Comparison of ENCODE assay signal across 16 mouse cellular contexts in genomic region chr4:149504858-149505257, GRCm38 (mm10). TPM values are rescaled to one million over a fixed set of nuclear protein-coding genes. Genes with fewer than 3 reads are reported as not detected.
A peak's percentile ranks its signal among the peaks of the same experiment; 100 is the strongest.
DNase-seq lines count a peak whose midpoint lies in the region; ATAC-seq and TF ChIP-seq lines count a peak whose summit lies in the region.
"Had no signal": no experiment of that assay in that cellular context is flagged by ENCODE, and none has a peak within 500 bp of the region (broad histone marks: within the 10 kb centered on the region; RNA-seq: fewer than 3 reads in every experiment).

No protein-coding gene starts in this region.

- ATAC-seq in hindbrain, embryonic 11.5 days (ENCODE audit: low FRiP score), result no peak
- no peak; the same call in 1 of the 2 replicates for ATAC-seq in limb, embryonic 11.5 days (ENCODE audit: insufficient number of reproducible peaks, low FRiP score, low TSS enrichment, low read depth)
- no peak for ATAC-seq in activated CD4-positive, CD25-positive, alpha-beta regulatory T cell, adult 4 months
- ATAC-seq: intestine, postnatal 0 days had no signal

- no peak overlapping the region for H3K4me3 ChIP-seq in hindbrain, embryonic 10.5 days
- H3K4me3 ChIP-seq in hindbrain, embryonic 11.5 days (ENCODE audit: low read depth, low read length), result no peak overlapping the region
- no peak overlapping the region for H3K4me3 ChIP-seq in spleen, adult 2 months (ENCODE audit: extremely low read depth, insufficient read depth, insufficient read length)
- H3K4me3 ChIP-seq in limb, embryonic 11.5 days (ENCODE audit: low read depth, low read length), result no peak overlapping the region
- H3K4me3 ChIP-seq: myocyte had no signal

- 38% methylated on average over 3 of the region's 3 CpGs for WGBS in hindbrain, embryonic 10.5 days
- 50% methylated on average over 3 of the region's 3 CpGs for WGBS in hindbrain, embryonic 11.5 days
- 23% methylated on average over 3 of the region's 3 CpGs for WGBS in spleen, adult 2 months
- WGBS in limb, embryonic 11.5 days, result 33% methylated on average over 3 of the region's 3 CpGs

- TF ChIP-seq CTCF in spleen, adult 2 months (IDR thresholded peaks at IDR 0.05; ENCODE audit: extremely low read depth, insufficient read depth, insufficient read length, insufficient replicate concordance), result no peak

- peak overlapping the region; percentile 2; the same call in 1 of the 2 replicates for H3K27ac ChIP-seq in hindbrain, embryonic 10.5 days
- H3K27ac ChIP-seq in hindbrain, embryonic 11.5 days (ENCODE audit: low read depth, low read length), result no peak overlapping the region
- H3K27ac ChIP-seq in spleen, adult 2 months (ENCODE audit: insufficient read depth, low read length), result 0 out of 2 replicates have a peak overlapping the region, but pooled peaks have one; percentile 8
- H3K27ac ChIP-seq in limb, embryonic 11.5 days (replicated peaks; ENCODE audit: low read depth, low read length), result peak overlapping the region; percentile 60

- DNase-seq in hindbrain, embryonic 10.5 days (ENCODE audit: low spot score), result no peak
- DNase-seq in hindbrain, embryonic 11.5 days (ENCODE audit: low spot score), result no peak
- no peak for DNase-seq in spleen, adult 2 months (ENCODE audit: low read depth in 1 of 2, low spot score in 2 of 2)
- no peak for DNase-seq in spleen, postnatal 4 days (ENCODE audit: low spot score in 2 of 2)
- DNase-seq in limb, embryonic 11.5 days (ENCODE audit: low spot score), result peak; percentile 30
- DNase-seq in right cerebral cortex, adult 2 months (ENCODE audit: low spot score in 2 of 2), result no peak
- no peak for DNase-seq in heart, adult 8-10 months (ENCODE audit: low spot score)
- DNase-seq: heart, postnatal 14 days; lung, embryonic 14.5 days had no signal

- peaks cover 8% of the 10 kb centered on the region; the same call in 1 of the 2 replicates for H3K4me1 ChIP-seq in hindbrain, embryonic 10.5 days (replicated peaks)
- no peaks in the 10 kb centered on the region for H3K4me1 ChIP-seq in hindbrain, embryonic 11.5 days (replicated peaks; ENCODE audit: control insufficient read depth, insufficient read depth, low read length)
- H3K4me1 ChIP-seq in spleen, adult 2 months (ENCODE audit: control insufficient read depth, insufficient read depth, insufficient read length), result no peaks in the 10 kb centered on the region
- H3K4me1 ChIP-seq in limb, embryonic 11.5 days (ENCODE audit: control insufficient read depth, insufficient read depth, low read length), result peaks cover 4% of the 10 kb centered on the region; the same call in 1 of the 2 replicates

- no peak overlapping the region for H3K9ac ChIP-seq in hindbrain, embryonic 11.5 days (ENCODE audit: low read depth, low read length)
- H3K9ac ChIP-seq in limb, embryonic 11.5 days (ENCODE audit: low read length), result no peak overlapping the region
- H3K9ac ChIP-seq: lung, embryonic 14.5 days had no signal

- H3K27me3 ChIP-seq in hindbrain, embryonic 10.5 days (ENCODE audit: insufficient read depth, poor library complexity, severe bottlenecking), result no peaks in the 10 kb centered on the region
- no peaks in the 10 kb centered on the region for H3K27me3 ChIP-seq in hindbrain, embryonic 11.5 days (ENCODE audit: control insufficient read depth, insufficient read depth, low read length)
- H3K27me3 ChIP-seq in spleen, adult 2 months (ENCODE audit: control insufficient read depth, insufficient read depth, low read length), result no peaks in the 10 kb centered on the region
- H3K27me3 ChIP-seq in limb, embryonic 11.5 days (ENCODE audit: control insufficient read depth, insufficient read depth, low read length), result no peaks in the 10 kb centered on the region

- H3K9me3 ChIP-seq in hindbrain, embryonic 10.5 days, result 0 out of 2 replicates have a peak, but pooled peaks cover 3% of the 10 kb centered on the region
- no peaks in the 10 kb centered on the region for H3K9me3 ChIP-seq in hindbrain, embryonic 11.5 days (ENCODE audit: control insufficient read depth, low read length)
- H3K9me3 ChIP-seq in limb, embryonic 11.5 days (ENCODE audit: control insufficient read depth, low read length), result no peaks in the 10 kb centered on the region

- peaks cover 33% of the 10 kb centered on the region for H3K36me3 ChIP-seq in hindbrain, embryonic 10.5 days
- no peaks in the 10 kb centered on the region for H3K36me3 ChIP-seq in hindbrain, embryonic 11.5 days (ENCODE audit: control insufficient read depth, insufficient read depth, low read length)
- H3K36me3 ChIP-seq in spleen, adult 2 months (ENCODE audit: control insufficient read depth, insufficient read depth, low read length), result peaks cover 6% of the 10 kb centered on the region
- H3K36me3 ChIP-seq in limb, embryonic 11.5 days (ENCODE audit: control insufficient read depth, insufficient read depth, low read length), result peaks cover 2% of the 10 kb centered on the region; the same call in 1 of the 2 replicates

- H3K4me2 ChIP-seq in hindbrain, embryonic 11.5 days (replicated peaks; ENCODE audit: low read depth, low read length), result no peak overlapping the region
- H3K4me2 ChIP-seq in limb, embryonic 11.5 days (ENCODE audit: low read depth, severe bottlenecking), result no peak overlapping the region
- H3K4me2 ChIP-seq: lung, embryonic 14.5 days had no signal

- no peak for TF ChIP-seq POLR2A in spleen, adult 2 months (IDR thresholded peaks at IDR 0.05; ENCODE audit: low read depth, low read length)

RNA-seq across cellular contexts. Expression of gene Ctnnbip1, which starts 13.2 kb away (rescaled TPM):
- polyA plus RNA-seq in hindbrain, embryonic 10.5 days (2016; fragmentation: Nextera tagmentation; extraction: Ambion mirVana), result 62.7 and 68.2 TPM in 2 replicates
- 63.4 and 65.2 TPM in 2 replicates for polyA plus RNA-seq in hindbrain, embryonic 11.5 days (2014; fragmentation: Nextera tagmentation; extraction: Ambion mirVana)
- polyA plus RNA-seq in spleen, adult 2 months (2012; rRNA removed), result 5.3 and 5.5 TPM in 2 replicates
- polyA plus RNA-seq in limb, embryonic 11.5 days (2014; fragmentation: Nextera tagmentation; extraction: Ambion mirVana), result 74.7 and 84.6 TPM in 2 replicates
- 10 to 100 TPM; 16.0 to 23.2 (median 20.5) TPM for total RNA-seq in heart, adult 8-10 months (2022)
- polyA plus RNA-seq in activated CD4-positive, CD25-positive, alpha-beta regulatory T cell, adult 4 months (2017; shearing (Covaris generic)), result 1 to 10 TPM in 1 of 2 experiments, under 1 TPM in 1; 0.28 to 1.4 TPM

RNA-seq across cellular contexts. Expression of gene Lzic, which starts 19.8 kb away (rescaled TPM):
- polyA plus RNA-seq in hindbrain, embryonic 10.5 days (2016; fragmentation: Nextera tagmentation; extraction: Ambion mirVana), result 49.0 and 50.9 TPM in 2 replicates
- 48.4 and 54.8 TPM in 2 replicates for polyA plus RNA-seq in hindbrain, embryonic 11.5 days (2014; fragmentation: Nextera tagmentation; extraction: Ambion mirVana)
- 8.0 and 8.5 TPM in 2 replicates for polyA plus RNA-seq in spleen, adult 2 months (2012; rRNA removed)
- 61.5 and 64.6 TPM in 2 replicates for polyA plus RNA-seq in limb, embryonic 11.5 days (2014; fragmentation: Nextera tagmentation; extraction: Ambion mirVana)
- total RNA-seq in heart, adult 8-10 months (2022), result 10 to 100 TPM; 50.1 to 69.6 (median 57.6) TPM
- polyA plus RNA-seq in activated CD4-positive, CD25-positive, alpha-beta regulatory T cell, adult 4 months (2017; shearing (Covaris generic)), result 10 to 100 TPM; 26.0 to 30.0 TPM

RNA-seq across cellular contexts. Expression of gene Nmnat1, which starts 19.9 kb away (rescaled TPM):
- 17.0 TPM in 2 replicates for polyA plus RNA-seq in hindbrain, embryonic 10.5 days (2016; fragmentation: Nextera tagmentation; extraction: Ambion mirVana)
- 15.5 and 16.9 TPM in 2 replicates for polyA plus RNA-seq in hindbrain, embryonic 11.5 days (2014; fragmentation: Nextera tagmentation; extraction: Ambion mirVana)
- 3.4 and 4.2 TPM in 2 replicates for polyA plus RNA-seq in spleen, adult 2 months (2012; rRNA removed)
- polyA plus RNA-seq in limb, embryonic 11.5 days (2014; fragmentation: Nextera tagmentation; extraction: Ambion mirVana), result 15.8 and 16.5 TPM in 2 replicates
- total RNA-seq in heart, adult 8-10 months (2022), result 10 to 100 TPM; 35.1 to 36.8 (median 36.0) TPM
- 1 to 10 TPM; 8.1 to 8.6 TPM for polyA plus RNA-seq in activated CD4-positive, CD25-positive, alpha-beta regulatory T cell, adult 4 months (2017; shearing (Covaris generic))

RNA-seq across cellular contexts. Expression of gene Tmem274, which starts 27.7 kb away (rescaled TPM):
- polyA plus RNA-seq in hindbrain, embryonic 10.5 days (2016; fragmentation: Nextera tagmentation; extraction: Ambion mirVana), result 0.44 TPM in 1 of 2 replicates, not detected in the other
- polyA plus RNA-seq in hindbrain, embryonic 11.5 days (2014; fragmentation: Nextera tagmentation; extraction: Ambion mirVana), result not detected in 2 replicates
- polyA plus RNA-seq in spleen, adult 2 months (2012; rRNA removed), result not detected in 2 replicates
- 0.55 TPM in 1 of 2 replicates, not detected in the other for polyA plus RNA-seq in limb, embryonic 11.5 days (2014; fragmentation: Nextera tagmentation; extraction: Ambion mirVana)
- total RNA-seq in heart, adult 8-10 months (2022), result not detected
- under 1 TPM in 1 of 2 experiments, not detected in 1; 0.74 TPM for polyA plus RNA-seq in activated CD4-positive, CD25-positive, alpha-beta regulatory T cell, adult 4 months (2017; shearing (Covaris generic))
- total RNA-seq: adrenal gland, adult 18-20 months; heart, postnatal 14 days; left cerebral cortex, postnatal 14 days had no signal
- polyA plus RNA-seq: gonadal fat pad, adult 2 months; intestine, postnatal 0 days; large intestine, adult 2 months; lung, embryonic 14.5 days; myocyte had no signal

RNA-seq across cellular contexts. Expression of gene Rbp7, which starts 50.1 kb away (rescaled TPM):
- polyA plus RNA-seq in hindbrain, embryonic 10.5 days (2016; fragmentation: Nextera tagmentation; extraction: Ambion mirVana), result not detected in 2 replicates
- not detected in 2 replicates for polyA plus RNA-seq in hindbrain, embryonic 11.5 days (2014; fragmentation: Nextera tagmentation; extraction: Ambion mirVana)
- polyA plus RNA-seq in spleen, adult 2 months (2012; rRNA removed), result not detected in 2 replicates
- polyA plus RNA-seq in limb, embryonic 11.5 days (2014; fragmentation: Nextera tagmentation; extraction: Ambion mirVana), result not detected in 2 replicates
- 10 to 100 TPM; 41.4 to 66.1 (median 52.8) TPM for total RNA-seq in heart, adult 8-10 months (2022)
- polyA plus RNA-seq in activated CD4-positive, CD25-positive, alpha-beta regulatory T cell, adult 4 months (2017; shearing (Covaris generic)), result not detected
- total RNA-seq: left cerebral cortex, postnatal 14 days had no signal
- polyA plus RNA-seq: myocyte had no signal
